Mouse (Mus musculus) heart, postnatal 0 days (tissue): Measurements from ENCODE around the gene Urad.

ENCODE experiments used
- CTCF ChIP-seq: IDR thresholded peaks from 2 replicates; pipeline ENCODE4 v1.5.1; 2016; ENCODE audit warnings: antibody characterized with exemption, control low read depth, low read depth
- EP300 ChIP-seq: IDR thresholded peaks from 2 replicates; pipeline ENCODE4 v1.6.1; 2016; ENCODE audit warnings: antibody characterized with exemption, low read depth

- no peak for TF ChIP-seq CTCF
- TF ChIP-seq EP300 = no peak
Observed at GRCm38 (mm10) chr5:147308451-147308850, 13.8 kb downstream of the Urad start.
